Mouse (Mus musculus): ENCODE data around the gene Ptprh.

DNA sequence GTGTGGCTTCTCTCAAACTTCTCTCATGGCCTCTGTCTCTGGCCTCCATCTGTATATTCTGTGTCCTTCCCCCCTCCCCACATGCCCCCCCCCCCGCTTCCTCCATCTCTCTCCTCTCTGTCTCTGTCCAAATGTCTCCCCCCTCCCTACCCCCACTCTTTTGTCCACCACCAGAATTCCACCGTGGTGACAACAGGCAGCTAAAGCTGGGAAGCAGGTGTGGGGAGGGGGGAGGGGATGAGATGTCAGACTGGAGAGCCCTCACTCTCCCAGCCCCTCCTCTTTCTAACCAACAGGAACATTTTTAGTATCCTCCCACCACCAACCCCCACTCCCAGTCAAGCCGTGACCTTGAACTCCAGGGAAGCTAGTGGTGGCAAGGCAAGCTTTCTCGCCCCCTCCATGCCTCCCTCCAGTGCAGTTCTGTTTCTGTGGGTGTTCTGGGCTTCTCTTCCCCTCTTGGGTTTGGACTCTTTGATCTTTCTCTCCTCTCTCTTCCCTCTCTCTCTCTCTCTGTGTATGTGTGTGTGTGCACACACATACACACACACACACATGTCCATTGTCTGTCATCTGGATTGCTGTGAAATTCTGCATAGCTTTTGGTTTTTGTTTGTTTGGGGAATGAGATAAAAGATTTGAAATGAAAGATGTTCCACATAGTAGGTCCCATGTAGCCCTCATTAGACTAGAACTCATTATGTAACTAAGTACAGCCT lies 87.3 kb downstream of the Ptprh start, which contains the start of gene Tnnt1:
- TF ChIP-seq CTCF (IDR thresholded peaks at IDR 0.05; ENCODE audit: borderline replicate concordance, insufficient read depth, low read length), result no peak
- no peak for TF ChIP-seq POLR2A (IDR thresholded peaks at IDR 0.05; ENCODE audit: low read depth, low read length)
